Mouse (Mus musculus) heart, postnatal 25 days (tissue): ENCODE data around the gene Tmem81. TPM values are rescaled to one million over a fixed set of nuclear protein-coding genes. Genes with fewer than 3 reads are reported as not detected.

Source experiments
- DNase-seq: peaks from one replicate; pipeline ENCODE4 v3.0.0; 2022; ENCODE audit warnings: low spot score
- intact Hi-C: fragments of 180-260 bp; cut with DNase I; formaldehyde crosslinking; loops from one replicate; pipeline ENCODE4 v1.15.1; 2025
- total RNA-seq, 2 experiments: library from RNA; stranded (reverse); gene quantifications; 2 replicates each; pipeline ENCODE4 v1.2.3; 2021

Tmem81 gene
- total RNA-seq, 2 experiments from 2014 or later: 1.6 TPM

DNA sequence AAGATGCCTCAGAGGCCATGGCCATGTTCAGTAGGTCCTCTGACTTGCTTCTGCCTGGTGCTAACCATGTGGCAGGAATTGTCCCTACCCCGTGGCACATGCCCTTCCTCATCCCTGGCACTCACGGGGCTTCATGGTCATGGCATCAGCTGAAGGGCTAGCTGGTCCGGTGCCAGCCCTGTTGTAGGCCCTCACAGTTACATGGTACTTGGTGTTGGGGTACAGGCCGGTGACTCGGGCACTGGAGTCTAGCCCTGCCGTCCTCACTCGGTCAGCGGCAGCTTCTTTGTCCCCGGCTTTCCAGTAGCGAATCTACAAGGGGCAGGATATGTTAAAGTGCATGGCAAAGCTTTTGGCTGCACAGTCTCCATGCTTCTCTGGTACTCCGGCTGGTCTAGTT lies 10.7 kb downstream of the Tmem81 start:
- intact Hi-C loops: no loop called here
- no peak for DNase-seq

GRCm38 (mm10) chr1:132518621-132519020 lies 12.6 kb downstream of the Tmem81 start:
- no peak for DNase-seq
- intact Hi-C loops: no loop called here

- intact Hi-C loops: loop anchor here (2.0 kb wide), 1 partner anchor 153 kb away; no protein-coding TSS in a partner anchor
- DNase-seq: no peak
Measured at GRCm38 (mm10) chr1:132519734-132520133, 13.7 kb downstream of the Tmem81 start.

GRCm38 (mm10) chr1:132520764-132521163 lies 14.7 kb downstream of the Tmem81 start:
- intact Hi-C loops: loop anchor here (2.0 kb wide), 1 partner anchor 154 kb away; no protein-coding TSS in a partner anchor
- DNase-seq: no peak

DNA sequence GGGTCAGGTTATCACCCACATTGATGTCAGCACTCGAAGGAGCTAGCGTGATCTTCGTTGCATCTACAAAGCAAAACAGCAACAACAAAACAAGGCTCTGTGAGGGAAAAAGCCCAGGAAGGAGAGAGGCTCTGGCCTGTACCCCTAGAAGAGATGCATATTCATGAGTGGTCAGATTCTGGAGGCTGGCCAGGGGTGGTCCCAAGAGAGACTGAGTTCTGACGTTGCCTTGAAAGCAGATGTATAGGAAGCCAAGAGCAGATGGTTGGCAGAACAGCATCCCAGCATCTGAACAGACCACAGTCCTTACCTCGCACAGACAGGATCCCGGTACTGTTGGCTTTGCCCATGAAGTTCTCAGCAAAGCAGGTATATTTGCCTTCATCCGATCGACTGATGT lies 17.0 kb downstream of the Tmem81 start:
- intact Hi-C loops: no loop called here
- no peak for DNase-seq

DNA sequence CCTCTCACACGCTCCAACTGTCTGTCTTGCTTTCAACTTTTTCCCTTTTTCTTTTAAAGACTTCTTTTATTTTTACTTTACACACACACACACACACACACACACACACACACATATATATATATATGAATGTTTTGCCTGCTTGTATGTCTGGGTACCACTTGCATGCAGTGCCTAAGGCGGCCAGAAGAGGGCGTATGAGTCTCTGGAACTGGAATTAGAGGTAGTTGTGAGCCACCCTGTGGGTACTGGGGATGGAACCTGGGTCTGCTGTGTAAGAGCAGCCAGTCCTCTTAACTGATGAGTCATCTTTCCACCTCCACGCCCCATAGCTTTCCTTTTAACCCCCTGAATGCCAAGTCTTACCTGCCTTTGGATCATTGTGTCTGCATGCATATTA lies 17.9 kb downstream of the Tmem81 start:
- no peak for DNase-seq
- intact Hi-C loops: no loop called here

DNA sequence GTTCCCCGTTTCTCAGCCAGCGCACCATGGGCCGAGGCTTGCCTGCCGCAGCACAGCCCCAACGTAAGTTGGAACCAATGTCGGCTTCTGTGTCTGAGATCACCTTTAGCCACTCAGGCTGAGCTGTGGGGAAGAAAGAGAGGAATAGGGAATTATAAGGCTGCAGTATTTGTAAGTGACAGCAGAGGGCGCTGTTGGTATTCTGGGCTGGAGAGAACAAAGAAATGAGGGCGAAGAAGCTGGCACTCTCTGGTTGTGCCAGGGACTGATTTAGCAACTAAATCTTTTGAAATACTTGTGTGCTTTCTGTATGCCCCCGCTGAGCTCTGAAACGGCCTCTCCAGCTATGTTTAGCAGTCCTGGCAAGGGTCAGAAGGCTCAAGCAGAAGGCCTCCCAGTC lies 19.8 kb downstream of the Tmem81 start:
- no peak for DNase-seq

GRCm38 (mm10) chr1:132528071-132528470 lies 22.0 kb downstream of the Tmem81 start:
- intact Hi-C loops: no loop called here
- DNase-seq: no peak

More for the DNA sequence above, 19.8 kb downstream of the Tmem81 start:
- intact Hi-C loops: loop anchor here (1.0 kb wide), 1 partner anchor 68 kb away; no protein-coding TSS in a partner anchor

DNA sequence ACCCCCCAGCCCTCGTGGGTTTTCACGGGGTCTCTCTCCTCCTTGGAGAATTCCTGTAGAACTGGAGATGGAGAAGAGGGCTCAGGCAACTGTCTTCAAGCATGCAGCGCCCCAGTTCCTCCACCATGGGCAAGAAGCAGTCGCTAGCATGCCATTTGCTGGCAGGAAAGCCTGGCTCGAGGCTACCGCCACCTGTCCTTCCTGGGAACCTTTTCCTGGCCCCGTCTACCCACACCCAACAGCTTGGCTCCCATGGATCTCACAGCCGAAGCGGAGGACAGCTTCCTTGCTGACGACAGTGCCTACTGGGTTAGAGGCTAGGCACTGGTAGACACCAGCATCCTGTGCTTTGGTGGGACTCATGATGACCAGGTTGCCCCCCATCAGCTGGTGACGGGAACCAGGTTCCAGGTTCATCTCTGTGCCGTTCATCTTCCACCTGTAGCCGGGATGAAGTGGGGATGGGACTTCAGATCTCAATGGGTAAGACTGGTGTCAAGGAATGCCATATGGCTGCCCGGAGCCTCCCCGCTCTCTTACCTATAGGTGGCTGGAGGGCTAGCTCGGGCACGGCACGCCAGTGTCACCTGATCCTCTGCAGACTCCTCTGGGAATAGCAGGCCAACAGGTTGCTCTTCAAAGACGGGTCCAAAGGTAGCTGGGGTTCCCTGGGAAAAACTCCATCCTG lies 22.8 kb downstream of the Tmem81 start:
- intact Hi-C loops: no loop called here
- no peak for DNase-seq

DNA sequence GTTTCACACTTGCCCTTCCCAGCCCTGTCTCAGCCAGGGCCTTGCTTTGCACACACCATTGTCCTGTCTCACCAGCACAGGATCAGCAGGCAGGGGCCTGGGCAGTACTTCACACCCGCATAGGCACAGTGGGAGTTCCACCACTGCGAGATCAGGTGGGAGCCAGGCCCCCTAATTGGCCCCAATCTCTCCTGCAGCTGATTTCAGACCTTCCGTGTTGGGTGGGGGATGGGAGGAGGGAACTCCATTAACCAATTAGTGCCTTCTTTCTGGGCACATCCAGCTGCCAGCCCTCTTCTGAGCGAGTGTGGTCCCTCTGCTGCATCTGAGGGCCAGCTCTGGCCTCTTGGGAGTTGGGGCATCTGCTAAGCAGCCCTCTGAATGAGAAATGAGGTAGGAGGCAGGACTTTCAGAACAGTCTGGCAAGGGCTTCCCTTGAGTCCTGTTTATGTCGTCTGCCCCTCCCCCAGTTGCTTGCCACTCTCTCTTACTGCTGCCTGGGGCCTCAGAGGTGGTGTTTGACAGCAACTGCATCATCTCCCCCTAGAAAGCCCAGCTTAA lies 24.7 kb downstream of the Tmem81 start:
- intact Hi-C loops: no loop called here
- DNase-seq: no peak

- no peak for DNase-seq
- intact Hi-C loops: no loop called here
Measured at GRCm38 (mm10) chr1:132532521-132532920, 26.5 kb downstream of the Tmem81 start.

DNA sequence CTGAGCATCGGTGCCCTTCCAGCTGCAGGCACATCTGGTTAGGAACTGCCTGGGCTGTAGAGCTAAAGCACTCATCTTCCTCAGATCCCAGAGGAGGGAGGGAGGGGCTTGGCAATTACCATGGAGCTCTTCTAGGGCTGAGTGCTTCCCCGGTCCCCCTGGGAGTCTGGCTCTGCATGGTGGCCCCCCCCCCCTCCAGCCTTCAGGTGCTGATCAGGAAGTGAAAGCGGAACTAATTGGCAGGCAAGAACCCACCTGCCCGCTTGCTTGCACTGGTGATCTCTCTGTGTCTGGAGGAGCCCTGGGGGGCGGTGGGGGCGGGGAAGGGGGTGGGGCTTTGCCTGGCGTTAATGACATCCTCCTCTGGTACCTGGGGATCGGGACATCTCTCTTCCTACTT lies 27.8 kb downstream of the Tmem81 start:
- no peak for DNase-seq
- intact Hi-C loops: no loop called here

DNA sequence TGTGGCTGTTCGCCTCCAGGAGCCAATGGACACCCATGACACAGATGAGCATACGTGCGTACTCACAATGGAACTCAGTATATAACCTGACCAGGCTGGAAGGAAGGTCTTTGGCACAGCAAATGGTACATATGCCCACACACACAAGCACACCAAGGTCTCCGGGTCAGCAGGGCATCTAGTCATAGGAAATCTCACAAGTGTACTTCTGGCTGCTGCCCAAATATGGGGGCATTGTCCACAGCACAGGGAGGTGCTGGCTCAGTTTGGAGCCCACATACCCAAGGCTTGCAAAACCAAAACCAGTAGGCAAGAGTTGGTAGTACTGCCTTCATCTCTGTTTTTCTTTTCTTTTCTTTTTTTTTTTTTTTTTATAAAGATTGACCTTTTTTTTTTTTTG lies 29.5 kb downstream of the Tmem81 start:
- DNase-seq: no peak
- intact Hi-C loops: no loop called here

GRCm38 (mm10) chr1:132536416-132536815 lies 30.4 kb downstream of the Tmem81 start:
- no peak for DNase-seq
- intact Hi-C loops: no loop called here

GRCm38 (mm10) chr1:132537736-132538135 lies 31.7 kb downstream of the Tmem81 start:
- intact Hi-C loops: no loop called here
- DNase-seq: no peak

GRCm38 (mm10) chr1:132540701-132541100 lies 34.7 kb downstream of the Tmem81 start:
- intact Hi-C loops: no loop called here
- no peak for DNase-seq

DNA sequence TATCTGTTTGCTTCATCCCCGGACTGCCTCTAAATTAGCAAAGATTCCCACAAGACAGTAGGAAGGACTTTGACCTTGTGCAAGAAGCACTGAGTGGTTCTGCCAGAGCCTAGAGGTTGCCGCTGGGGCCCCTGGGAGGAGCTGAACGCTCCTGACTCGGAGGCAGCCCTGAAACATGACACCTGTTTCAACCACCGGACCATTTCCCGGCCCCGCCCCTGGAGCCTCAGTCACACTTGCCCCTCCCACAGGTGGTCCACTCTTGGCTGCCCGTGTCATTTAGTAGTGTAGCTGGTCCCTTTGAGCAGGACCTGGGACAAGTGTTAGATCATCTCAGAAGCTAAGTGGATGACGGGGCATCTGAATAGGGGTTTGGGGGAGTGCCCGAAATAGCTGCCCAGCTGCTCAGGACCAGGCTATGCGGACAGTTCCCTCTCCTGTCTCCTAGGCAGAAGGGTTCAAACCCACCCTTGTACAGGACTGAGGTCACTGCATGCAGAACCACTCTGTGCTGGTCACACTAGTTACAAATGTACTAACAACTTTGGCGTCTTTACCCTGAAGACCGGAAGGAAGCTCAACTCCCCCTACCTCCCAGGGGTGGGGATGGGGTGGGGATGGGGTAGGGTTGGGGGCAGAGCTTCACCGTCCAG lies 35.3 kb downstream of the Tmem81 start:
- no peak for DNase-seq

GRCm38 (mm10) chr1:132541824-132542599 lies 36.0 kb downstream of the Tmem81 start:
- no peak for DNase-seq
- intact Hi-C loops: no loop called here

More for the DNA sequence above, 35.3 kb downstream of the Tmem81 start:
- intact Hi-C loops: no loop called here

DNA sequence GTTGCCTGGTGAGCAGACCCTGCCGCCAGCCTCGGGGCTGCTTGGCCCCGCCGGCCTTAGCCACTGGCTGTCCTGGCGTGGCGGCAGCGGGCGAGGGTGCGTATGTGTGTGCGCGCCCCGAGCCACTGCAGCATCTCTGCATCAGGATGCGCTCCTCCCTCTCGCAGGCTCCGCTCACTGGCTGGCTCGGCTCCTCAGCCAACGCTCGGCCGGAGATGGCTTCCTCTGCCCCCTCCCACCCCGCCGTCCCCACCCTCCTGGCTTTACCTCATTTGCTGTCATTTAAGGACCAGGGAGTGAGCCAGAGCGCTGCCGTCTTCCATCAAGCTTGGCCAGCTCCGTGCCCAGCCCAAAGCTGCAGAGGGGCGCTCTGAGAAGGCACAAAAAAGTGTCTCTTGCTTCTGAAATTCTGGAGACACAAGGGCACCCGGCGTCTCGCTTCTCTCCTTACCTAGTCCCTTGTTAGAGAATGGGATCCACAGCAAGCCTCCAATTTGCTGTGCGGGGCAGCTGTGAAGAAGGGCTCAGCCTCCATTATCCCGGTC lies 36.8 kb downstream of the Tmem81 start, which contains the start of gene Cntn2:
TSS of gene Cntn2 (minus strand) at position 495 of the 545 bp plus-strand sequence.
- no peak for DNase-seq
- intact Hi-C loops: no loop called here

- intact Hi-C loops: no loop called here
- DNase-seq: no peak
Measured at GRCm38 (mm10) chr1:132543789-132544188, 37.8 kb downstream of the Tmem81 start.
